Mouse (Mus musculus): ENCODE data around the gene Pccb.

Pccb gene

DNA sequence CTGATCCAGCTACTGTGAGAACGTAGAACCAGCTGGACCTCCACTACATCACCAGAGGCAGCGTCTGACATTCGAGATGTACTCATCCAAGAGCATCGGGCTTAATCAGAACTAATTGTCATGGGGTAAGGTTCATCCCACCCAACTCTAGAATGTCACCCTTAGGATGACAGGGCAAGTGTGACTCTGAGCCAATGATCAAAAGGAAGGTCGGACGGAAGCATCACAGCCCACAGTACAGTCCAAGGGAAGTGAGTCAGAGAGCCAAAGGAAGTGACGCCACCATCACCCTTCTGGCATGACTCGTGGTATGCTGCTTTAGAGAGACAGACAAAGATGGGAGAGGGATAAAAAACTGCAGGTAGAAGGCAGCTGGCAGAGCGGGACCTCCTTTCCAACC is 7.6 kb upstream of the Pccb start:
- DNase-seq, result no peak

GRCm38 (mm10) chr9:101041508-101041907 is 6.8 kb upstream of the Pccb start:
- DNase-seq, result no peak

GRCm38 (mm10) chr9:101038634-101039033 is 3.9 kb upstream of the Pccb start:
- DNase-seq, result peak; percentile 21

- DNase-seq, result peak; percentile 54
Measured at GRCm38 (mm10) chr9:101037396-101037795, 2.7 kb upstream of the Pccb start.

- no peak for DNase-seq
Measured at GRCm38 (mm10) chr9:101036876-101037275, 2.2 kb upstream of the Pccb start.

DNA sequence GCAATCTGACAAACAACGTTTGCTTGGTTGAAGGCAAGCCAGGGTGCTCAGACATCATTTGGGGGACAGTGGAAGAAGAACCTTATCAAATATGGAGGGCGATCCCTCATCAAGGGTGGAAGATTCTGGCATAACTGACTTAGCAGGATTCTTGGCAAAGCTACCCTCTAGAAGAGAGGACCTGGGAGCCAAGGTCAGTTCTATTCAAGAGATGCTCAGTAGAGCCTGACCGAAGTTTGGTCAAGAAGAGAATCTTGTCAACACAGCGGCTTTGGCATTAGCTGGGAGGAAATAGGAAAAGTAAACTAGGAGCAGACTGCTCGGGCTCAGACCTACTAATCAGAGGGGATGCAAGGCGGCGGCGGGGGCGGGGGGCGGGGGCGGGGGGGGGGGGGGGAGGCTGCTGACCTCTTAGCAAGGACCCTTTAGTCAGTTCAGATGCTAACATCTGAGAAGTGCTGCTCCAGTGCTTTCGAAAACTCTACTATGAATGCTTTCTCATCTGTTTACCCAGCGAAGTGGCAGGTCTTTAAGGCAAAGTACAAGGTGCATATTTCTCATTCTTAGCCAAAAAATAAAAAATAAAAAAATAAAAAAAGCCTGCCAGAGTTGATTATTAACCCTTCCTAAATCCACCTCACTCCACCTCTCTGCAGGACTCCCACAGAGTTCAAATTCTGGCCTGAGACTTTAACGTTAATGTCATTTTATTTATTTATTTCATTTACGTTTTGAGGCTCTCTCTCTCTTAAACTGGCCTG is 1.3 kb upstream of the Pccb start:
- no peak for DNase-seq

GRCm38 (mm10) chr9:101033761-101034447 is 794 bp downstream of the Pccb start:
- no peak for DNase-seq

DNA sequence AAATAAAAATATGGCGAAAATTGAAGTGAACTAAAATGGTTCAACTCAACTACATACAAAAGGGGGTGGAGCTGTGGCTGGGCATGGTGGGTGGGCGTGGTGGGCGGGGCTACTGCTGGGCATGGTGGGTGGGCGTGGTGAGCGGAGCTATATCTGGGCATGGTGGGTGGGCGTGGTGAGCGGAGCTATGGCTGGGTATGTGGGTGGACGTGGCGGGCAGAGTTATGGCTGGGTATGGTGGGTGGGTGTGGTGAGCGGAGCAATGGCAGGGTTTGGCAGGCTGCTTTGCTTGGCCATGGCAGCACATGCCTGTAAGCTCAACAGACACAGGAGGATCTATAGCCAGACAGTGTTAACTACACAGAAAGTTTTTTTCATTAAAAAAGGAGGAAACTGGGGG is 15.9 kb downstream of the Pccb start:
- no peak for DNase-seq

- DNase-seq, result peak; percentile 41
Measured at GRCm38 (mm10) chr9:101017734-101018516, 16.8 kb downstream of the Pccb start.

DNA sequence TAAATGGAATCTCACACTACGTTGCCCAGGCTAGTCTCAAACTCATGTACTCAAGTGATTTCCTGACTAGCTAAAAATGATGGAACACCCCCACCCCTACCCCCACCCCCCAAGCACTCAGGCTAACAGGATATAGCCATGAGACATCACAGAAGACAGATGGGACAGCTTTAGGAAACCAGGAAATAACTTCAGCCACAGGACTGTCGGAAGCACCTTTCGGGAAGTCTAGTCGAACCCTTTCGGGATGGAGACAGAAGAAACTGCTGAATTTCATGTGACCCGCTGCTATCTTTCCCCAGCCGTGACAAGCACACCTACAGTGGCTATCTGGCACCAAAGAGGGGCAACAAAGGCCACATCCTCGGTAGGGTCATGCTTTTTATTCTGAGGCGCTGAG is 19.4 kb downstream of the Pccb start:
- DNase-seq, result no peak

DNA sequence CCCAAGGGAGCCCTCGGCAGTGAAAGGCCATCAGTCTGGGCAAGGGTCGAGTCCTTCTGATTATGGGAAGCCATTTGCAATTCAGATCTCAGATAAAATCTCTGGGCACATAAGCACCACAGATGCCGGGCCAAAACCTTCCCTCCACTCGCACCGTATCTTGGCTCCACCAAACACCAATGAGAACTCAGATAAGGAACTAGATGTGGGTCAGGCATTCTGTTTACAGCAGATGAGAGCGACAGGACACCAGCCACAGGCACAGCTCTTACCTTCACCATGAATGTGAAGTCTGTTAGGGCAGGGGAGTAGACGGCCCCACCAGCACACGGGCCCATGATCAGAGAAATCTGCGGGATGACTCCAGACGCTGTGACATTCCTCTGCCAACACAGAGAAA is 22.3 kb downstream of the Pccb start:
- DNase-seq, result no peak

GRCm38 (mm10) chr9:101005866-101006265 is 28.8 kb downstream of the Pccb start:
- DNase-seq, result no peak

GRCm38 (mm10) chr9:101003302-101003701 is 31.4 kb downstream of the Pccb start:
- DNase-seq, result no peak

GRCm38 (mm10) chr9:101002841-101003240 is 31.9 kb downstream of the Pccb start:
- no peak for DNase-seq

GRCm38 (mm10) chr9:101002053-101002452 is 32.6 kb downstream of the Pccb start:
- DNase-seq, result peak; percentile 25

GRCm38 (mm10) chr9:100997138-100997537 is 37.6 kb downstream of the Pccb start:
- no peak for DNase-seq

DNA sequence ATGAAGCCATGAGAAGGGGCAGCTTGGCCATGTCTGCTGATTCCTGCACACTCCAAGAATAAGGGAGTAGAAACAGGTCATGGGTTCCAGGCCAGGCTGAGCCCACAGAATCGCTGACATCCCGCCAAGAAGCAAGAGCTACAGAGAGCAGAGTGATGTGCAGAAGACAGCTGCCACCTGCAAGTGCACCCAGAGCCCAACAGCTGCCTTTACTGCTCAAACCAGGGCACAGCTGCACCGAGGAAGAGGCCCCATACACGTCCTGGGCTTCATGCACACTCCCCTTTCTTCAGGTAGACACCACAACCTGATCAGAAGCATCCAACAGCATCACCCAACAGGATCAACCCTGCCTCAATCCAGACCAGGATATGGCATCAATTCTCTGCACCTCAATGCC is 40.8 kb downstream of the Pccb start:
- DNase-seq, result no peak

DNA sequence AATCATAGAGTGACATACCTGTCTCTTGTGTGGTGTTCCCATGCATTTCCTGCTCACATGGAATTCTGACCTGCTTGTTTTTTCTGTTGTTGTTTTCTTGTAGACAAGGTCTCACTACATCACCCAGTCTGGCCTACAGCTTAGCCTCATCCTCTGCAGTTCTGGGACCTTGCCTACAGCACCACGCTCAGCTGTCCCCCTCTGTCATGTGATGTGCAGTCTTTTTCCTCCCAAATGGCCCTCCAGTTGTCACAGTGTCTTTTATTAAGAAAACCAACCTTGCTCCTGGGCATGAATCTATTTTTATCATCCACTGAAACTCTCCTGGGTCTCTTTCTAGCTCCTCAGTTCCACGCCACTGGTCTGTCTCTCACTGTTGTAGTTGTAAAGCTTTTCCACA is 42.5 kb downstream of the Pccb start:
- no peak for DNase-seq

GRCm38 (mm10) chr9:100991321-100991720 is 43.4 kb downstream of the Pccb start:
- DNase-seq, result no peak

DNA sequence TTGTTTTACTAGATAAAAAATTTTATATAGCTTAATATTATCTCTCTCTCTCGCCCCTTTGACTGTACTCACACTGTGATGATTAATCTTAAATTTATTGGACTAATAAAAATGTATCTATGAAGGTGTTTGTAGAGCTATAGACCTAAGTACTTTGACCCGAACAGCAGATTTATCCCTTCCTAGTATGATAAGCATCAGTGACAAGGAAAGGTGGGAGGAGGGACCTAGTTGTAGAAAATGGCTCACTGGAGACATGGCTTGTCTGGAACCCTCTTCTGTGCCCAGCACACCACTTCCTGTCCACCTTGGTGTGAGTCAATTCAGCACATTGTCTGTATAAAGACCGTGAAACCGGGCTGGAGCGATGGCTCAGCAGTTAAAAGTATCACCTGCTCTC is 44.1 kb downstream of the Pccb start:
- DNase-seq, result no peak

GRCm38 (mm10) chr9:100987850-100988249 is 46.8 kb downstream of the Pccb start:
- no peak for DNase-seq

GRCm38 (mm10) chr9:100987006-100987405 is 47.7 kb downstream of the Pccb start:
- no peak for DNase-seq

DNA sequence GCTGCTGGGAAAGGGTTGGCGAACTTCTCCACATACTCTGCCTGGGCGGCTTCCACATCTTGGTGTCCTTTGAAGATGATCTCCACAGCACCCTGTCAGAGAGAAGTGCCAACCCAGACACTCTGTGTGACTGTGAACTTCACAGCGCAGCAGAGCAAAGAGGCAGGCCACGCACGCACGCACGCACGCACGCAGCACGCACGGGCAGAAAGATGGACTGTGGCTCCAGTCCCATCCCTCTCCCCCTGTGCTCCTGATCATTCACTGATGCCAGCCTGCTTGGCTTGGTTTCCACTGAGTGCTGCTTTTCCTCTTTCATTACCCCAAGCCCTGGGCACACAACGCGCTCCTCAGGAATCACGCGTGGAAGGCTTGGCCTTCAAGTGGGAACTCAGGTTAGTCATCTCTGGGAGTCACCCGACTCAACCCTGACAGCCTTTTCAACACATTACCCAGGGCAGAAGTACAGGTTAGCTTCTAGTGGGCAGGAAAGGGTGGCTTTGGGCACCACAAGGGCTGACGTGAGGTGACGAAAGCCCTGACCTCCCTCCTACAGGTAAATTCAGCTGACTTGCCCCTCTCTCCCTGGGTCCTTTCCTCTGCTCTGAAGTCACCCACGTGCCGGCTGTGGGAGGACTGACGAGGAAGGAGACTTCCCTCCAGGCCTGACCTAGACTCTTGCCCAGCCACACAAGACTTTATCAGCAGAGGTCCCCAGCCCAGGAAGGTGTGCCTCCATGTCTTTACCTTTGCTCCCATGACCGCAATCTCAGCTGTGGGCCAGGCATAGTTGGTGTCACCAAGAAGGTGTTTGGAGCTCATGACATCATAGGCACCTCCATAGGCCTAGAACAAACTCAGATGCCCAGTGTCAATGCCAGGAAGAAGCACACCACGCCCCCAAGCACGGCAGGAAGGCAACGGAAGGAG is 50.1 kb downstream of the Pccb start:
- DNase-seq, result no peak

Measured in lung, postnatal 10 days (tissue).